Mouse (Mus musculus) spleen, adult 2 months (tissue): ENCODE measurements around the gene Traf2.

Experiments used
- CTCF ChIP-seq: fragments of 200-500 bp; IDR thresholded peaks from 2 replicates; pipeline ENCODE4 v1.5.1; 2011; ENCODE audit warnings: mild to moderate bottlenecking, inconsistent platforms; ENCODE audit not compliant: insufficient read depth, insufficient read length, insufficient replicate concordance; ENCODE audit errors: extremely low read depth
- POLR2A ChIP-seq: fragments of 200-500 bp; IDR thresholded peaks from 2 replicates; pipeline ENCODE4 v1.6.1; 2011; ENCODE audit warnings: low read depth, low read length, inconsistent platforms

DNA sequence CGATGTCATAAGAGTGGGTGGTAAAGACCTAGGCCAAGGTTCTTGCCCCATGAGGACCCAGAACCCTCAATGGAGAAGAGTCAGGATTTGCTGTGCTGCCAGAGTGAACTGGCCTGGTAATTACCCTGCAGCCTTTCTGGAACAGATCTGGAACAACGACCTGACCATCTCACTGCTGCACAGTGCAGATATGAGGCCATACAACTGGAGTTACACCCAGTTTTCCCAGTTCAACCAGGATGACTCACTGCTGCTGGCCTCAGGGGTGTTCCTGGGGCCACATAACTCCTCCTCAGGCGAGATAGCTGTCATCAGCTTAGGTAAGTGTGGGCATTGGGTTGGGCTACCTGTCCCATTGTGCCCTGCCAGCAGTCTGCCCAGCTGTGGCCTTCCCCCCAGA is 44.0 kb downstream of the Traf2 start:
- no peak for TF ChIP-seq CTCF
- TF ChIP-seq POLR2A, result no peak
